Mouse (Mus musculus): Measurements from ENCODE around the gene Cacna1c.

Cacna1c gene

DNA sequence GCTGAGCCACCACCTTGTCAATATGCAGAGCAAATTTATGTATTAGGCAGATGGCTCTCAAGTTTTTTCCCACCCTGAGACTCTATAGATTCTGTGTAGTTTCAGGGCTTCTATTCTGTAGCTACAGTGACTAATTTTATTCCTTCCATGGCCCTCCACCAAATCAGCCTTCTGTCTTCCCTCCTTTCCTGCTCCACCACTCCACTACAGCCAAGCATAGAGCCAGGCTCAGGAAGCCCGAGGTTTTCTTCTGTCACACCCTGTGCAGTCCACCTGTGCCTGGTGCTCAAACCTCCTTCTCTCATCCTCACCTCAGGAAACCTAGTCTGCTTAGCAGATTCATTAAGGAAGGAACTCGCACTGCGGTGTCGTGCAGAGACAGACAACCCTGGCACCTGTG lies 51.1 kb downstream of the Cacna1c start:
- no peak for DNase-seq (ENCODE audit: low spot score in 2 of 2)

DNA sequence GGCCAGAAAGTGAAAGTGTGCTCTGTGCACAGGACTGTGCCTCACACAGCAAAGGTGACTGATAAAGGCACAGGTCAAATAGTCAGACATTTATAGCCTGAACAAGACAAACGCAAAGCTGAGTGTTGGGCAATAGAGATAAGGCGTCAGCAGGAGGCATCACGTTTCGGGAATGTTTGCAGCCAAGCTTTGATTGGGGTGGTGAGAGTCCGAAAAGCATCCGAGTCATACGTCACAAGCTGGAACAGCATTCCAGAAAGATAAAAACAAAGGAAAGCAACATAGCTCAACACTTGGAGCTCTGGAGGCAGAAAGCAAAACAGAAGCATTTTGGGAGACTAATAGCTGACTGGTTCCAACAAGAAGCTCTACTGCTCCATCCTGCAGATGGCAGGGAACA lies 56.7 kb downstream of the Cacna1c start:
- peak; percentile 30 to 74 for DNase-seq (ENCODE audit: low spot score in 2 of 2)

DNA sequence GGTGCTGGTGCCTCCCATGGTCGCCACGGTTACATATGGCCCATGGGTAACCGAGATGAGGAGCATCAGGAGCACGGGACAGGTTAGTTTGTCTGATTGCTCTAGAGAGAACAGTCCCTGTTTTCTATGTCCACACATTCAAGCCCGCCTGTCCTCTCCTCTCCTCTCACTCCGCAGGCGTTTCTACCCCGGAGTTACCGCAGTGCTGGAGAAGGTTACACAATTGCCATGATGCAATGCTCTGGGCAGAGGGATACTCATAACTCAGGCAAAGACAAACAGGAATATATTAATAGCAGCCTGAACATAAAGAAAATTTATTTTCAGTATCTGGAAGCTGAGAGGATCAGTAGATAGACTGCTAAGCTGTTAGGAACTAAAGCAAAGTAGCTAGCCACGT lies 58.5 kb downstream of the Cacna1c start:
- DNase-seq (ENCODE audit: low spot score in 2 of 2), result no peak

DNA sequence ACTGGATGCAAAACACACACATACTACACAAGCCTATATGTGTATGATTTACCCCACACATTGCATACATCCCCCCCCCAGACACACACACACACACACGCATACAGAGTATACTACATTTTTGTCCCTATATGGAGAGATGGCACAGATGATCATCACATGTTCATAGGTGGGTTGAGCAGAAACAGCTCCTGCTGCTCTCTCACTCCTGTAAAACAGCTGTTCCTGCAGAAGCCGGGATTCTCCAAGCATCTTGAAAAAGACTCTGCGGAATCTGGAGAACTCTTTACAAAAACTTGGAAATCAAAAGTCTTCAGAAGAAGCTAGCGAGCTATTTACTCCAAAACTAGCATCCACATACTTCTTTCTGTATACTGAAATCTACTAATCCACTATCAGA lies 63.4 kb downstream of the Cacna1c start:
- no peak for DNase-seq (ENCODE audit: low spot score in 2 of 2)

DNA sequence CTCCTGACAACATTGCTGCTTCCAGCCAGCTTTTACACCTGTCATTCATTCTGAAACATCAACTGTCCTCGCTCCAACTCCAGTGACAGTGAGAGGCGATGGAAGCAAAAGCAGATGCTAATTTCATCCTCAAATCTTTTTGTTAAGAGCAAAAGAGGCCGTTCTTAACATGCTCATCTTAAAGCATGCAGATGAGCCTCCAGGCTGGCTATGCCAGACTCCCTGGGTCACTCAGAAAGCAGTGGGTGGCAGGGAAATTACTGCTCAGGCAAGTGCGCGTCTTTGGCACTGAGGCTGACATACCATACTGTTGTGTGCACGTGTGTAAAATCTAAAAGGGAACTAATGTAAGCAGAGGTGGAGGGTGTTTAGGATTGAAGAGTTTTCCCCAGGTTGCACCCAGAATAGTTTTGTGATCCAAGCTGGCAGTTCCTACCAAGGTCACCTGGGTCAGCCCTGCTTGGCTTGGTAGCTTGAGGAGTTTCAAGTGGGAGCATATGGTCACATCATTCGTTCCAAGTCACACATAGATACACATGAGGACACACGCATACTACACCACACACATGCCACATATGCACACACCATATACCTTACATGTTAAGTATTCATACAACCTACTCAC lies 64.0 kb downstream of the Cacna1c start:
- DNase-seq (ENCODE audit: low spot score in 2 of 2), result peak in 1 of 2 experiments; percentile 26

DNA sequence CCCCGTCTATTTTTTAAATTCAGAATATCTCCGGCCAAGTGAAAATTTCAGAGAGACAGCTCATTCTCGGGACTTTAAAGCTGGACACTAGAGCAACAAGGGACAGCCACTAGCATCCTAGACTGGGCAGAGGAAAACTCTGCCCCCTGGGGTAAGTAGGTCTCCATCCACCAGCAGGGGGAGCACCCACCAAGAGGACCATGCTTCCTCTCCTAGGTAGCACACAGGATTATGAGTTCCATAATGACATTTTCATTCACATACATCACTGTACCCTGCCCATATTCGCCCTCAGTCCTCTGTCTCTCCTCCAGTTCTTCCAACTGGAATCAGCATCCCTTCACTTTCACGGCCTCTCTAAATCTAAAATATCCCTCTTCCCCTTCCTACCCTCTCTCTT lies 66.6 kb downstream of the Cacna1c start:
- DNase-seq (ENCODE audit: low spot score in 2 of 2), result no peak

DNA sequence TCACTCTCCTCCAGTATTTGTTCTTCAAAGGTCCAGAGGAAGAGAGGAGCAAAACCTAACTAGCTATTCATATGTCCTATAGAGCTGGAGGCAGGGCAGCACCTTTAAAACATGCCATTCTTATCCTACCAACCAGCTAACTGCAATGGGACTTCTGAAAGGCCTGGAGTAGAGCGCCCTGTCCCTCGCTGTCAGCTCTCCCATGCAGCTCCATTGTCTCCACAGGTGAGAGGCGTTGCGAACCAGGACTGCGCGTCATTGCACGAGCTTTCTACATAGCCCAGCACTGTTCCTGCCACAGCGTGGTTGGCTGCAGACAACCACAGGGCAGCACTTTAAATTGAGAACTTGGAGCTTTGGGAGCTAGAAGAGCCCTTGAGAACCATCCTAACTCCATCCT lies 67.7 kb downstream of the Cacna1c start:
- no peak for DNase-seq (ENCODE audit: low spot score in 2 of 2)

DNA sequence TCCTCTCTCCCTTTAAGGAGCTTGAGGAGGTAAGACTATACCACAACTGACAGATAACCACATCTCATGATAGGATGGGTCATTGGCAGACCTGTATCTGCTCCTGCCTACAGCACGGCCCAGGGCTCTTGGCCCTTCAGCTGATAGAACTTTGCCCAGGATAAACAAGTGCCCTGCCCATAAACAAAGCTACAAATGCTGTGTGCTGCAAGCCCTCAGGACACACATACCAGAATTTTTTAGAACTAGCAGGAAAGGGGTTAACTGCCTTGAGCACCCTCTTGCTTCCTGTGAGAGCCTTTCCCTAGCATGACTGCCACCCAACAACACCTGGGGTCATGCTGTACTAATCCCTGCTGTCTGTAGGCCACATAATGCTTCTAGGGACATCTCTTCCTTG lies 68.1 kb downstream of the Cacna1c start:
- no peak for DNase-seq (ENCODE audit: low spot score in 2 of 2)

DNA sequence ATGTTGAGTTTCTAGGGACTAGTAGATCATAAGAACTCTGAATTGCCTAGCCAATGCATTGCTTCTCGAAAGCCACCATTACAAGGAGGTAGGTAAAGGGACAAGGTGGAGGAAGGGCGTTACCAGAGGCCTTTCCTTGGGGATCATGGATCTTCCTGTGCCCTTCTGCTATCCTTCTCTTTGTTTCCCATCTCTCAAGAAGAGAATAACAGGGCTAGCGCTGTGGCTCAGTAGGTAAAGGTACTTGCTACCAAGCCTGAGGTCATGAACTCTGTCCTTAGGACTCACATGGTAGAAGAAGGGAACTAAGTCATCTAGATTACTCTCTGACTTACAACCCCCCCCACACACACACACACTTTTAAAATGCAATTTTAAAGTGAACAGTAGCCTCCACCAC lies 69.2 kb downstream of the Cacna1c start:
- DNase-seq (ENCODE audit: low spot score in 2 of 2), result no peak

DNA sequence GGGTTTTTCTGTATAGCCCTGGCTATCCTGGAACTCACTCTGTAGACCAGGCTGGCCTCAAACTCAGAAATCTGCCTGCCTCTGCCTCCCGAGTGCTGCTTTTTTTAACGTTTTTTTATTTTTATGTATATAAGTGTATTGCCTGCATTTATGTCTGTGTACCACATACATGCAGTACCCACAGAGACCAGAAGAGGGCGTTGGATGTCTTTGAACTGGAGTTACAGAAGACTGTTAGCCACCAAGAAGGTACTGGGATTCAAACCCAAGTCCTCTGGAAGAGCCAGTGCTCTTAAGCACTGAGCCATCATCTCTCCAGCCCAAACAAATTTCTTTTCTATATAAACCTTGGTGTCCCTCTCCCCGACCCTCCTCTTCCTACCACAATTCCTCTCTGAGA lies 77.8 kb downstream of the Cacna1c start:
- no peak for DNase-seq (ENCODE audit: low spot score in 2 of 2)

DNA sequence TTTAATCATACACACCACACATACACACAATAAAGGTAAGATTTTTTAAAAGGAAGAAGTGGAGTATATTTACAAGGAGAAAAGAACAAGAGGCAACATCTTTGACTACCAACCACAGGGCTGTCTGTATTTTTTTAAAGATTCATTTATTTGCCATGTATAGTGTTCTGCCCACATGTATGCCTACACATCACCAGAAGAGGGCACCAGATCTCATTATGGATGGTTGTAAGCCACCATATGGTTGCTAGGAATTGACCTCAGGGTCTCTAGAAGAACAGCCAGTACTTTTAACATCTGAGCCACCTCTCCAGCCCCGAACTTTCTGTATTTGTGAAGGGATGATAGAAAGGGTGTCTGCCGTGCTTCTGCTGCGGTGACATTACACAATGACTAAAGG lies 79.9 kb downstream of the Cacna1c start:
- no peak for DNase-seq (ENCODE audit: low spot score in 2 of 2)

DNA sequence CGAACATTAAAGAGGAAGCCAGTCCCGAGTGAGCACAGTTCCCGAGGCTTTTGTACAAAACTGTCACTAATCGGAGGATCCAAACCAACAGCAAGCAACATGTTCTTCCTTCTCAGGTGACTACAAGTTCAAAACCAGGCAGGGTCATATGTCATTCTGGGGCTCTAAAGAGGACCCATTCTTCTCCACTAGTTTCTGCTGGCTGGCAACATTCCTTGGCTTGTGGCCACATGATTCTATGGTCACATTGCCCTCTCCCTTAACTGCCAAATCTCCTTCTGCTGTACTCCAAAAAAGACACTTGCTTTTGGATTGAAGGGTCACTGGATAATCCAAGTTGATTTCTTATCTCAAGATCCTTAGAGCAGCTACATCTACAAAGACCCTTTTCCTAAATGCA lies 82.9 kb downstream of the Cacna1c start:
- DNase-seq (ENCODE audit: low spot score in 2 of 2), result no peak

DNA sequence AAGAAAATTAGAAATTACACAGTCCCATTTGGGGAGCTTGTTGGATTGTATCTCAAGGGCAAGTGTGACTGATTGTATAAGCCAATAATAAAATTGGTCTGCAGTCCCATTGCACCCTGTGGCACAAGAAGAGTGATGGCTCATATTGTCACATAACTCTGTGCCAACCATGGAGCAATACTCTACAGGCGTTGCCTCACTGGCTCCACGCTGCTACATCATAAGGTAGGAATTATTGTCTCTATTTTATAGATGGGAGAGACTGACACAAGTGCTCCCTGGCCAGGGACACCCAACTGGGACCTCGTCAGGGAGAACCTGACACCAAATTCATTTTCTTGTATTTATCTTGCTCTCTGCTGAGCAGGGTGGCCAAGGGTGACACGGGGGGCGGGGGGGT lies 85.8 kb downstream of the Cacna1c start:
- no peak for DNase-seq (ENCODE audit: low spot score in 2 of 2)

DNA sequence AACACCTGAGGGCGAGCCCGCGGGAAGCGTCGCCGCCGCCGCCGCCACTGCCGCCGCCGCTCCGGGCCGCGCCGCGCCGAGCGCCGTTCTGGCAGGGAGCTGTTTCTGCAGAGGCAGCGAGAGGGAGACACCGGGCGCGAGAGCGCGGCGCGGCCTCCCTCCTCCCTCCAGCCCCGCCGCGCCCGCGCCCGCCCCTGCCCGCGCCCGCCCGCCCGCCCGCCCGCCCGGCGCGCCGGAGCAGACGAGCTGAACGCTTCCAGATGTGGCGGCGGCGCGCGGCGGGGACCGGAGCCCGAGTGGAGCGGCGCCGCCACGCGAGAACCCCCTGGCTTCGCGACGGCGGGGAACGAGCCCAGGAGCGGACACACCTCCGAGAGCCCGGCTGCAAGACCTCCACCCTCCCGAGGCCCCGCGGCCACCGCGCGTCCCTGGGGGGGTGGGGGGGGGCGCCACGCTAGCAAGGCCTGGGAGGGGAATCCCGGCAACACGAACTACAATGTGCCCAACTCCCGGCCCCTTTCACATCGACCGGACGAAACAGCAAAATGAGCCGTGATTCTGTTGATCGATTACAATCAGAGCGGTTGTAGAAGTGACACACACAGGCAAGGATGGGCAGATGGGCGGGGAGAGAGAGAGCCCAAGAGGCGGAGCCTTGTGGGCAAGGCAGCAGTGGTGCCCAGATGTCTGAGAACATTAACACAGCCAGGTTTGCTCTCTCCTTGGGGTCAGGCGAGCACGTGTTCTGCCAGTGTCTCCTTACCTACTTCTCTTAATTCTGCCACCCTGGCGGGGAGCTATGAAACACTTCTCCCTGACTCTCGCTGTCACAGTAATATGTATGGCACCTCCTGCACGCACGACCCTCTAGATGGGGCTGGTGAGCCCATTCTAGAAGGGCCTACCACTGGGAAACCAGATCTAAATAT lies 87.5 kb downstream of the Cacna1c start:
- DNase-seq (ENCODE audit: low spot score in 2 of 2), result peak; percentile 41 to 53

DNA sequence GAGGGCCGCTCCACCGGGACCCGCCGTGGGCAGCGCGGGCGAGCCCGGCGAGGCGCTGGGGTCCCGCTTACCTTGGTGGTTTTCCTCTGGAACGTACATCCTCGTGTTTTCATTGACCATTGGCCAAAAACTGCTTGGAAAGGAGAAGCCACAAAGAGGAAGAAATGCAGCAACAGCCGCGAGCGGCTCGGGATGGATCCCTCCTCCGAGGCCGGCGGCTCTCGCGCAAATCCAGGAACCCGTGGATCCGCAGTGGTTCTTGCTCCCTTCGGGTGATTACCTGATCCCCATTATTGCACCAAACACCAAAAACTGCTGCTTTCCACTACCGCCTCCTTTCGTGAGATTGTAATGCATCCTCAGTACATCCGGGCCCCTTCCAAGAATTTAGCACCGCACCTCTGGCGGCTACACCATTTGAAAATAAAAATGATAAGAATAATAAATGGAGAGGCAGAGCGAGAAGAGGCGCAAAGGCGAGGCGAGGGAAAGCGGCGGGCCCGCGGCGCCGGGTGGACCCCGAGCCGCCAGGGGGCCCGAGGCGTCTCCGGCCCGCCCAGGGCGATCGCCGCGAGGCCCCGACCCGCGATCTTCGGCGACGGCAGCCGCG lies 88.3 kb downstream of the Cacna1c start:
- no peak for DNase-seq (ENCODE audit: low spot score in 2 of 2)

DNA sequence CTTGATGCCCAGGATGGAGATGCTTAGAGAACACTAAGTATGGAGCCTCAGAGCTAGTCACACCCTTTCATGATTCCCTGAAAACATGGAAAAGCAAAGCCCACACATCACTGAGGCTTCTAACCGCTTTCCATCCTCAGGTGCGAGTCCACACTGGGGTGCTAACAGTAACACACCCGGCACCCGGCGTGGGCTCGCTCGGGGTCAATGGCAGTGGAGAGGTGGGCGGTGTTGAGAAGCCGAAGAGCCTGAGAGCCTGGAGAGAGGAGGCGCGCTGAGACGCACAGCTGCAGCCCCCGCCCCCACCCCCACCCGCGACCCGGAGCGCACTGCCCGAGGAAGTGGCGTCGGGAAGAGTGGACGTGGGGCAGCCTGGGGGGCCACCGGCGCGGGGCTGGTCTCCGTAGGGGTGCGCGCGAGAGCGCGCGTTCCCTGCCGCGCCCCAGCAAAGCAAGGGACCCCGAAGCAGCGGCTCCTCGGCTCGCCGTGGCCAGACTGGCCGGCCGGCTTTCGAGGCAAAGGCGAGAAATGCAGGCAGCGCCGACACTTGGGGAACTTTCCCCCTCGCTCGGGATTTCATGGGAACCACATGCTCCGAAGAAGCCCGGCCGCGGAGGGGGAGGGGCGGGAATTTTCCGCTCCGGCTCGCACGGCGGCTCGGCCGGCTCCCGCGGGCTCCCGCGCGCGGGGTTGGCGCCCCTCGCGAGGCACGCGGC lies 88.9 kb downstream of the Cacna1c start:
- DNase-seq (ENCODE audit: low spot score in 2 of 2), result peak in 1 of 2 experiments; percentile 28

DNA sequence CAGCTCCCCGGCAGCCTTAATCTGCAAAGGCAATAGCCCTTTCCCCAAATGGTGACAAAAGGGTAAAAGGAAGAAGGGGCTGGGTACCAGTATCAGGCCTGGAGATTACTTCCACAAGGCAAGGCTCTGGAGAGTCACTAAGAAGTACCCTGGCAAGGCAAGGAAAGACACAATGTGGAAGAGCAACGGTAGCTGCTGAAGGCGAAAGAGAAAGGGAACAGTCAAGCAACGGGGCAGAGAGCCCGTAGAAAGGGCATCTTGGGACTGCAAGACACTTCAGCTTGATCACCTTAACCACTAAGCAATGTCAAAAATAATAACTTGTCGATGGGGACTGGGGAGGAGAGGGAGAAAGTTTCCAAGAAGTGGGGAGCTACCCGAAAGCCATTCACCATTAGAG lies 89.5 kb downstream of the Cacna1c start:
- DNase-seq (ENCODE audit: low spot score in 2 of 2), result no peak

DNA sequence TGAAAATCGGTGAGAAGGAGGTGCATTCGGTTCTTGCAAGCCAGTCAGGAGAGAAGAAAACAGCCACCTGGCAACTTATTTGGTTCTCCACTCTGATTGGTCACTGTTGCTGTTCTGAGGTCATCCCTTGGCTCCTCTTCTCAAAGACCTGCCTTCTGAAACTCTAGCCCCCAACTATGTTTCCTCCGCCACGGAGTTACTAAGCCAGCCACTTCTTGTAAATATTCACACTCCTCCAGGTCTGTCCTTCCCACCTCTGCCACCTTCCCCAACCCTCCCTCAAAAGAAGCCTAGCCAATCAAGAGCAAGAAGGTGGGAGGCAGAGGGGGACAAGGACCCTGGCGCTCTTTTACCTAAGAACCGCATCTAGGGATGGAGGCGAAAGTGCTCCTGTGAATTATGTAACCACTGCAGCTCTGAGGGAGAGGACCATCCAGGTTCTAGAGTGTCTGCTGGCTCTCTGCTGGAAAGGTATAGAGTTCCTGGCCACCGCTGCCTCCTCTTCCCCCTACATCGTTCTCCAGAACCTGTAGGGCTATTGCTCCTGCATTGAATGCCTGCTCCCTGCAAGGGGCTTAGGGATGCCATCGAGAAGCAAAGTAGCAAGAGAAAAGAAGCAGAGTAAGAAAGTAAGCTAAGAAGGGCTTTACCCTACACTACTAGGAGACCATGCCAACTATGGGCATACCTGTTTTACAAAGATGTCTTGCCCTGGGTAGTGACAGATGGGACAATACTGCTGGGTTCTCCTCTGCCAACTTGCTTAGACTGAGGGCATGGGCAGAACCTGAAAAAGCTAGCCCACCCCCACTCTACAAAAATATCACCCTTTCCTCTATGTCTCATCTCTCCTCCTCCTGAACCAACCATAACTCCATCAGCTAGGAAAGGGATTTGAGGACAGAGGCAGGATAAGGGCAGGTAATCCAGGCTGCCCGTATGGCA lies 90.3 kb downstream of the Cacna1c start:
- no peak for DNase-seq (ENCODE audit: low spot score in 2 of 2)

DNA sequence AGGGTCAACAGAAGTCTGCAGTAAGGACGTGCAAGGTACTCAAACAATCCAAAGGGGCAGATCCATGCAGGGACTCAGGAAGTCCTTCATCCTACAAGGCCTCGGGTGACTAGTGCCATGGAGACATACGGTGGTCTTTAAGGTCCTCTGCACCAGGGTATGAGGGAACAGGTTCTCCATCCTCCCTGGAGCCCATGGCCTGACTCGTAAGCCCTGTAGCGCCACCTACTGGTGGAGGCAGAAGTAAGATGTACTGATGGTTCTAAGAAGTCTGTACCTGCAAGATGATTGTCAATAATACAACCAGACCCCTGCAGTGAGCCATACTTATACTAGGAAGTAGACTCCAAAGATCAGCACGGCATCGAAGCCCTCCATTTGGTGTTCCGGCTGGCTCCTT lies 92.0 kb downstream of the Cacna1c start:
- DNase-seq (ENCODE audit: low spot score in 2 of 2), result peak; percentile 23 to 61

DNA sequence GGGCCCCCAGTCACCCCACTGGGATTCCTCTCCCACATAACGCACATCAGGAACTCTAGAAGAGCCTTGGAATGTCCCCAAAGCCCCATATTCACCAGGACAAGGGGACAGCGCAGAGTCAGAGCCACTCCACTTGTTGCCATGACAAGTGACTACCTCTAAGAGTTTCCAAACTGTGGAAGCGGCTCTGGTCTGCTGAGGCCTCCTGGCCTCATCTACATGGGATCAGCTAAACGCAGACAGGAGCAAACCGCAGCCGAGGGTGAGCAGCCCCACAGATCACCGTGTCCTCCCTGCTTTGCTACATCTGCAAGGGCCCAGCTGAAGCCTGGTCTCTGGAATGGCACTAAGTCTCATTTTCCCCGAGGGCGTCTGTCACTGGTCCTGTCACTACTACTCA lies 93.3 kb downstream of the Cacna1c start:
- DNase-seq (ENCODE audit: low spot score in 2 of 2), result no peak

DNA sequence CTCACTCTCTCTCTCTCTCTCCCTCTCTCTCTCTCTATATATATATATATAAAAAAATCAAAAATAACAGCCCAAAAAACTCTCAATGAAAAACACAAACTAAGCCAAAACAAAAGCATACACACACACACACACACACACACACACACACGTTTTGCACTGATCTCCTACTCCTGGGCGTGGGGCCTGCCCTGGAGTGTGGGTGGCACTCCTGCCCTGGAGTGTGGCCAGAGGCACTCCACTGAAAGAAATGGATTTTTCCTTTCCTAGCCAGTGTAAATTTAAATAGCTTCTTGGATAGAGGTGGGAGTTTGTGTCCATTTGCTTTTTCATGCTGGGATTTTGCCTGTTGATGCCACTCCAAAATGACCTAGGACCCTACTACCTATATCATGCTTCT lies 96.9 kb downstream of the Cacna1c start:
- DNase-seq (ENCODE audit: low spot score in 2 of 2), result no peak

Measured in heart, adult 9 months (tissue).